Mouse (Mus musculus) layer of hippocampus, adult 18-20 months (tissue): ENCODE measurements around the gene Ttc13. TPM values are rescaled to one million over a fixed set of nuclear protein-coding genes. Genes with fewer than 3 reads are reported as not detected.

Experiments
- DNase-seq, 2 experiments: peaks; one replicate each; pipeline ENCODE4 v3.0.0; 2022; ENCODE audit warnings: low spot score in 2 of 2
- long read RNA-seq: library from polyadenylated mRNA; stranded (forward); transcript quantifications from one replicate; pipeline ENCODE4 v2.0.0, GENCODE M21; 2021
- total RNA-seq, 2 experiments: library from RNA; stranded (reverse); gene quantifications; 2 replicates each; pipeline ENCODE4 v1.2.3; 2021

The Ttc13 gene
- 10 to 100 TPM; 41.3 to 41.6 TPM for total RNA-seq
- long read RNA-seq, transcript Ttc13-203 (21 exons, 3,148 nt) = major isoform, 25 of 62 reads
- long read RNA-seq, partial matches to known transcripts = 1 of 62 reads
- long read RNA-seq, other reads (novel, unspliced or antisense) = 35 of 62 reads

- peak; percentile 96 to 97 for DNase-seq
Observed at GRCm38 (mm10) chr8:124721862-124722515, at the start of gene Ttc13, which contains the start of gene Arv1. Gene Ttc13, minus strand, starts transcription at chr8:124721983. Gene Arv1, plus strand, starts transcription at chr8:124722139.

- no peak for DNase-seq
Observed at GRCm38 (mm10) chr8:124763061-124763460, 41.3 kb upstream of the Ttc13 start.

GRCm38 (mm10) chr8:124758544-124758943, 36.8 kb upstream of the Ttc13 start:
- DNase-seq = no peak

- no peak for DNase-seq
Observed at GRCm38 (mm10) chr8:124756601-124757000, 34.8 kb upstream of the Ttc13 start.

GRCm38 (mm10) chr8:124756153-124756552, 34.4 kb upstream of the Ttc13 start:
- no peak for DNase-seq

- no peak for DNase-seq
Observed at GRCm38 (mm10) chr8:124755481-124755880, 33.7 kb upstream of the Ttc13 start.

GRCm38 (mm10) chr8:124754792-124755190, 33.0 kb upstream of the Ttc13 start:
- no peak for DNase-seq

GRCm38 (mm10) chr8:124754101-124754791, 32.5 kb upstream of the Ttc13 start:
- peak in 1 of 2 experiments; percentile 17 for DNase-seq

- DNase-seq = no peak
Observed at GRCm38 (mm10) chr8:124752325-124752862, 30.6 kb upstream of the Ttc13 start.

- no peak for DNase-seq
Observed at GRCm38 (mm10) chr8:124751709-124752173, 30.0 kb upstream of the Ttc13 start, which contains the start of gene Fam89a. Gene Fam89a, minus strand, starts transcription at chr8:124751832.

- DNase-seq = no peak
Observed at GRCm38 (mm10) chr8:124751191-124751590, 29.4 kb upstream of the Ttc13 start.

- DNase-seq = no peak
Observed at GRCm38 (mm10) chr8:124746661-124747060, 24.9 kb upstream of the Ttc13 start.

GRCm38 (mm10) chr8:124739268-124739667, 17.5 kb upstream of the Ttc13 start:
- no peak for DNase-seq

GRCm38 (mm10) chr8:124735371-124735911, 13.7 kb upstream of the Ttc13 start:
- no peak for DNase-seq

- no peak for DNase-seq
Observed at GRCm38 (mm10) chr8:124732828-124733227, 11.0 kb upstream of the Ttc13 start.

GRCm38 (mm10) chr8:124724301-124724700, 2.5 kb upstream of the Ttc13 start:
- DNase-seq = no peak

GRCm38 (mm10) chr8:124720938-124721861, 583 bp downstream of the Ttc13 start:
- DNase-seq = peak in 1 of 2 experiments; percentile 17

- DNase-seq = no peak
Observed at GRCm38 (mm10) chr8:124720133-124720532, 1.6 kb downstream of the Ttc13 start.

- no peak for DNase-seq
Observed at GRCm38 (mm10) chr8:124715736-124716135, 6.0 kb downstream of the Ttc13 start.

GRCm38 (mm10) chr8:124713207-124713606, 8.6 kb downstream of the Ttc13 start:
- no peak for DNase-seq

- DNase-seq = no peak
Observed at GRCm38 (mm10) chr8:124705823-124706222, 16.0 kb downstream of the Ttc13 start.
